Mouse (Mus musculus) embryonic fibroblast, embryonic 13.5 days (primary cell): ENCODE results near the gene Cdhr3.

Experiments
- CTCF ChIP-seq: IDR thresholded peaks from 2 replicates; pipeline ENCODE4 v1.5.1; 2011; ENCODE audit warnings: mild to moderate bottlenecking, control low read depth, low read length, moderate library complexity, borderline replicate concordance; ENCODE audit not compliant: insufficient read depth
- POLR2A ChIP-seq: IDR thresholded peaks from 2 replicates; pipeline ENCODE4 v1.6.1; 2011; ENCODE audit warnings: low read depth, mild to moderate bottlenecking, control low read depth, low read length, moderate library complexity

GRCm38 (mm10) chr12:33063250-33063649 is 29.4 kb downstream of the Cdhr3 start:
- TF ChIP-seq POLR2A (no peak), CTCF (no peak)
